Mouse (Mus musculus) megakaryocyte, embryonic 14.5 days (primary cell): ENCODE data around the gene Cyp26c1.

ENCODE experiments used
- FLI1 ChIP-seq: IDR thresholded peaks from 2 replicates; pipeline ENCODE4 v1.6.1; 2012; ENCODE audit warnings: low read length, inconsistent platforms, mixed read lengths
- GATA1 ChIP-seq: IDR thresholded peaks from 3 replicates; pipeline ENCODE4 v1.6.1; 2012; ENCODE audit warnings: mixed read lengths, low read length, inconsistent platforms, borderline replicate concordance

DNA sequence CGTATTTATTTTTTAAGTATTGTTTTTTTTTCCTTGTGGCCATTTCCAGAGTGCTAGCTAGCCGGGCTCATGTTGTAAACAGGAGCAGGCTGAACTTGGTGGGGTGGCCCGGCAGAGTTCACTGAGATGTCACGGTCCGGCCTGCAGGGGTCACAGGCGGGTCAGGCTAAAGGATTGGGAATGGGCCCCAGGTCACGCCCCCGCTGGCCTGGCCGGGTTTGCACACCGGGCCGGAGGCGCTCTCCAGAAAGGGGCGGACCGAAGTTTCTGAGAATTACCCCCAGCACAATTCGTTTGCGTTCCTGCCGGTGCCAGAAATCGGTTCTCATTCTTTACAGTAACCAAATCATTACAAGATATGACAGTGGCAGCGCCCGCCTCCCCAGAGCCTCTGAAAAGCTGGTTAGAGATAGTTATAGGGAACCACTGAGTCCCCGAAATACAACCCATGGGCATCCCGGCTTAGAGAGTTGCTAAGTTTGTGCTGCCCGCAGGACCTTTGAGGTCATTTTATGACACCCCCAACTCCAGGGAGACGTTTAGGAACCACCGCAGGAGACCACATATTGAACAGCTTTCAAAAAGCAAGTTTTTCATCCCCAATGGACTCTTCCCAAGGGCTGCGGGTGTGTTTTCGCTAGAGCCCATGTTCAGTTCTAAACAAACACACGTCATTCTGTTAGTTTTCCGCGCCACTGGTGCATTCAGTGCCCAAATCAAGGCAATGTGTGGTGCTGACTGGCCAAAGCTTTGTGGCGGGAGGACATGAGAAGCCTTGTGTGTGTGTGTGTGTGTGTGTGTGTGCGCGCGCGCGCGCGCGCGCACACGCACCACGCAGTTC lies 10.6 kb downstream of the Cyp26c1 start:
- no peak for TF ChIP-seq GATA1
- TF ChIP-seq FLI1 = no peak
